Mouse (Mus musculus): ENCODE results near the gene Myo5c.

Gene Myo5c

DNA sequence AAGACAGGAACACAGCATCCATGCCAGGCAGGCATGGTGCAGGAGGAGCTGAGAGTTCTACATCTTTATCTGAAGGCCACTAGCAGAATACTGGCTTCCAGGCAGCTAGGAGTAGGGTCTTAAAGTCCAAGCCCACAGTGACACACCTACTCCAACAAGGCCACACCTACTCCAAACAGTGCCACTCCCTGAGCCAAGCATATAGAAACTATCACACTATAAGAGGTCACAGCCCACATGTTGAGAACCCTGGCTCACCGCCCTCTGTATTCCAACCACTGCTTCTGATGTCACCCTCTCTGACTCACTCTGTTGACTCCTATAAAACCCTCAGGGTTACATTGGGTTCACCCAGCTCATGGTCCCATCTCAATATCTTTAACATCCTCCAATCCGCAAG lies 86.4 kb downstream of the Myo5c start:
- no peak for DNase-seq (ENCODE audit: extremely low spot score, low read depth, low spot score)

DNA sequence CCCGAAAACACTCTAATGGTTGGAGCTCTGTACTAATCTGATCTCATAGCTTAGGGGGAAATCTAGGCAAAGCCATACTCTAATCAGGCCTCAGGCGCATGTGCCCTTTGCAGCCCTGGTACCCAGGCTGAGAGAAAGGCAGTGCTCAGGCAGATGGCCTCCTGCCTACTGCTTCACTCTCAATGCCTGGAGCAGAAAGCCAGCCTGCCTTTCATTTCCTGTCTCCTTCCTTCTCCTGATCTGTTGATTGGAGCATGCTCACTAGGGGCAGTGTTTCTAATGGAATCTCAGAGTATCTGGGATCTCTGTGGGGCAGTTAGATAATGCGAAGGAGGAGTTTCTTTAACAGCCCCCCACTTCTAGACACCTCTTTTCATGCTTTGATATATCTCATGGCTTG lies 87.5 kb downstream of the Myo5c start:
- no peak for DNase-seq (ENCODE audit: extremely low spot score, low read depth, low spot score)

DNA sequence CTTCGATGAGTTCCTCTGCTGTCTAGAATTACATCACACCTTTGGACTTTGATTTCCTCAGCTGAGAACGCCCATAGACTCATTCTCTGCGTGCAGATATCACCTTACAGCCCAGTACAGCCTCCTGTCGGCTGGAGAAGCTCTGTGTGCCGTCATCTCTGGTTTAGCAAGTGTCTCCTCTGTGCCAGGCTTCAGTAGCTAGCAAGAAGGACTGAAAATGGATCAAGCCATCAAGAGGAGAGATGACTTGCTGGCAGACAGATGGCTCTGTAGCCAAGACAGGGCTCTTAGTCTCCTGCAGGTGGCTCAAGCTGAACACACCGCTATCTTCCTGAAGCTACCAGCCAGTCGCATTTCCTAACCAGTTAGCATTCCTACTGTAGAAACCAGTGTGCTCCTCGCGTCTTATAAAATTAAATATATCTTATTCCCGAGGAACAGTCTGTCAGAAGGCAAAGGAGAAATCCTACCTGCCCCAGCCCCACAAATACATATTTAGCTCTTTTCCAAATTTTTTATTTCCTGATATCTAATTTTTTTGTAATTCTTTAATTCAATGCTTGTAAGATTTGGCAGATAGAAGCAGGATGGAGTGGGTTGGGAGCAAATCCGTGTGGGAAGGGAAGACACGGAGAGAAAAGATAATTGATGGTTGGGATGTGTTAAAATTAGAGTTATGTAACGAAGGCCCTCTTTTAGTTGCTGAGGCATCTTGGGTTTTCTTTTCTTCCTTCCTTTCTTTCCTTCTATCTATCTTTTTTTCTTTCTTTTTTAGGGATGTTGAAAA lies 90.5 kb downstream of the Myo5c start:
- DNase-seq (ENCODE audit: extremely low spot score, low read depth, low spot score) = no peak

DNA sequence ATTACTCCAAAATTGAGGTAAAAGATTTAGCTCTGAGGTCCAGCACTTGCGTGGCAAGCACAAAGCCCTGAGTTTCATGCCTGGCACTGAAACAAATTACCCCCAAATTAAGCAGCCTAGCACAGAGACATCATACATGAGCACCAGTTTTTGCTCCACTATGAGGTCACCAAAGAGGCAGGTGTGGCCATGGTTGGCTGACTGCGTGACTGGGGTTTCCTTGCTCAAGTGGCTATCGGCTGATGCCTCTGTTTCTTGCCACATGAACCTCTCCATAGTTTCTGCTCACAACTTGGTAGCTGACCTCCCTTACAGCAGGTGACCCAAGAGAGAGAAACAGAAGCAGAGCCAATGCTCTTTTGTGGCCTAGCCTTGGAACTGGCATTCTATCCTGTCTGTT lies 96.2 kb downstream of the Myo5c start:
- DNase-seq (ENCODE audit: extremely low spot score, low read depth, low spot score) = no peak

DNA sequence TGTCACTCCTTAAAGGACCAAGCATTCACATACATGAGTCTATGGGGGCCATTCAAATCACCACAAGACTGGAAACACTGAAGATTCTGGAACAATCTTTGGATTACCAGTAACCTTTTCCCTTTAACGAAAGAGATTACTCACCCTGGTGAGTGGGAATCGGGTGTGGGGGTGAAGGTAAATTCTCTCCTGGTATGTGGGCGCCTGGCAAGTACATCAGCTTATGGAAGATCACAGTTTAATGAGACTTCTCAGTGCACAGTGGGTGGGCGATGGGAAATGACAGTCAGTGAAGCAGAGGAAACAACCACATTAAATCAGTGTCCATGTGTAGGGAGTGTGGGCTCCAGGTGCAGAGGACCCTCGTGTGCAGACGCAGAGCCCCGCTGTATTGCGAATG lies 99.0 kb downstream of the Myo5c start:
- no peak for DNase-seq (ENCODE audit: extremely low spot score, low read depth, low spot score)

DNA sequence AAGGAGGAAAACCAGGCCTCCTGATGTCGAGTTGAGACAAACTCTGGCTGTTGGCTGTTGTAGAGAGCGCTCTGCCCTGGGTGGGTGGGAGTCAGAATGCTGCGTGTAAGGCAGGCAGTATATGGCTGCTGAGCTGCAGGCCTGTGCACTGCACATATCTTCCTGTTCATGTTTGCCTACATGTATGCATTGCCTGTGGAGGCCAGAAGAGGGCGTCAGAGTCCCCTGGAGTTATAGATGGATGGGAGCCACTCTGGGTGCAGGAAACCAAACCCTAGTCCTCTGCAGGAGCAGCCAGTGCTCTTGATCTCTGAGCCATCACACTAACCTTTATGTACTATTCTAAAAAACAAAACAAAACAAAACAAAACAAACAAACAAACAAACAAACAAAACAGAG lies 102.6 kb downstream of the Myo5c start:
- no peak for DNase-seq (ENCODE audit: extremely low spot score, low read depth, low spot score)

DNA sequence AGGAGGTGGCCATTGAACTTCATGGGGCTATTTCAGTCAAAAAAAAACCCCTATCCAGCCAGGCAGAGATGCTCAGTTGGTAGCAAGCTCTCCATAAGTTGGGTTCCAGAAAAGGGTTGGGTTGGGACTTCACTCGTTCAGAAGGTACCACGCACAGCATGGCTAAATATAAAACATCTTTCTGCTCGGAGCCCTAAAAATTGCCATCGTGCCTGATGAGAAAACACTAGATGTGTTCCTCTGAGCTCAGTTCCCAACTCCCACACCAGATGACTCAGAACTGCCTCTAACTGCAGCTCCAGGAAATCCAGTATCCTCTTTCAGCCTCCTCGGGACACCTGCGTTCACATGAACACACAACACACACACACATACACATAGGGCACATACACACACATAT lies 106.2 kb downstream of the Myo5c start:
- no peak for DNase-seq (ENCODE audit: extremely low spot score, low read depth, low spot score)

DNA sequence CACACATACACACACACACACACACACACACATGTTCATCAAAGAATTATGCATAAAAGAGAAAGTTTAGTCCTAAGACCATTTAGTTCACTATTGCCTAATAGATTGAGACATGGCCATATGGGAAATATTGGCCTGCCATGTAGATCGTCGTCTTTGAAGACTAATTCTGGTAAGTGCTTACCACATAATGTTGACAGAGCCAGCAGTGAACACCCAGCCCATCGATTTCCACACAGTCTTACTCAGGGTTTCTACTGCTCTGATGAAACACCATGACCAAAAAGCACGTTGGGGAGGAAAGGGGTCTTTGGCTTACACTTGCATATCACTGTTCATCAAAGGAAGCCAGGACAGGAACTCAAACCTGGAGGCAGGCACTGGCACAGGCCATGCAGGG lies 110.6 kb downstream of the Myo5c start:
- DNase-seq (ENCODE audit: extremely low spot score, low read depth, low spot score) = no peak

DNA sequence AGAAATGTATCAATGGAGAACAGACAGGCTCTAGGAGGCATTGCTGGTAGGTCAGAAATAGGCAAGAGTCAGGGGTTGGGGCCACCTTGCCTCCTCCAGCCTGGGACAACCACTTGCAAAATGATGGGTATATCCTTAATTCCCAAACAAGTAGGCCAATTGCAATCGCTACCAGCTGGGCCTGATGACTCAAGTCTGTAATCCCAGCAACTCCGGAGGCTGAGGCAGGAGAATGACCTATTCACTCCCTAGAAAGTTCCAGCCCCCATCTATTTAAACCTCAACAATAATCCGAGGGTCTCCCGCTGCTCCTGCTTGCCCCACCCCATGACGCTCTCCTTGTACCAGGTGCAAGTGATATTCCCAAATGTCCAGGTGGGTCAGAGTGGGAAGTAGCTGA lies 115.6 kb downstream of the Myo5c start, which contains the start of gene Bcl2l10:
Bcl2l10 (plus strand) TSS at position 301 of the 400 bp plus-strand sequence.
- no peak for DNase-seq (ENCODE audit: extremely low spot score, low read depth, low spot score)

DNA sequence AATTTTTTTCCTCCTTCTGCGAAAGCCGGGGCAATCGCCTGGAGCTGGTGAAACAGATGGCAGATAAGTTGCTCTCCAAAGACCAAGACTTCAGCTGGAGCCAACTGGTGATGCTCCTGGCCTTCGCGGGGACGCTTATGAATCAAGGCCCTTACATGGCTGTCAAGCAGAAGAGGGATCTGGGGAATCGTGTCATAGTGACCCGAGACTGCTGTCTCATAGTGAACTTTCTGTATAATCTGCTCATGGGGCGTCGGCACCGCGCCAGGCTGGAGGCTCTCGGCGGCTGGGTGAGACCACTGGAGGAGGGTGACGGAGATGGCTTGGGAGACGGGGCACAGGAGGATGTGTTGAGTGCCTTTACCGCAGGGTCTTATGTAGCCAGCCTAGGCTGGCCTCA lies 116.2 kb downstream of the Myo5c start:
- no peak for DNase-seq (ENCODE audit: extremely low spot score, low read depth, low spot score)

DNA sequence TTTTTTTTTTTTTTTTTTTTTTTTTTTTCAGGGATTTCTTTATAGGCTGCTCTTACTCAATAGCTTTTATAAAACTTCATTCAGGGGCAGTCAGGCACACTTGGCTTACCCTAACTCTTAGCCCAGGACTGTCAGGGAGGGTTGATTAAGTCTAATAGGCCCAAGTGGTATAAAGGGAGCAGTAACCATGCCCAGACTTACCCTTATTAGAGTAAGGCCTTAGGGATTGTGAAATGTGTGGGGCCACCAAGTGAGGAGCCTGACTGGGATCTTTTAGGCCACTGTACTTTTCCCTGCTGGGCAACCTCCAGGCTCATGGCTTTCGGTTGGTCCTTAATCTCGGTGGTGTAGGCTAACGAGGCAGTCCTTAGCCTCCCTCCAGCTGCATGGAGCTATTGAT lies 116.8 kb downstream of the Myo5c start:
- no peak for DNase-seq (ENCODE audit: extremely low spot score, low read depth, low spot score)

DNA sequence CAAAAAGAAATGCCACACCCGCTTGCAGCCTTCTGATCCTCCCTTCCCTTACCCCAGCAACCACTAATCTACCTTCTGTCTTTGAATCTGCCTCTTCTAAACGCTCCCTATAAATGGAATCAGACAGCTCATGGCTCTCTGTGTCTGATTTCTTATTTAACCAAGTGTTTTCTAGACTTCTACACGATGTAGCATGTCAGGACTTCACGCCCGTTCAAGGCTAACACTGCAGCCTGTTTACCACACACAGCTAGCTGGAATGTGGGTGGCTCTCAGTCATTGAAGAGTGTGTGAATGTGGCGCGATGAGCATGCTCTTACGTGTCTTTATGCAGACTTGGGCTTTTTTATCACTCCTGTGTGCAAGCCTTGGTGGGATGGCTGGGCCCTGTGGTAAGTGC lies 121.3 kb downstream of the Myo5c start:
- no peak for DNase-seq (ENCODE audit: extremely low spot score, low read depth, low spot score)

Measured in hindlimb bud, embryonic 11.5 days (tissue).